ENCODE assay signal across 8 mouse cellular contexts in the genomic region with DNA sequence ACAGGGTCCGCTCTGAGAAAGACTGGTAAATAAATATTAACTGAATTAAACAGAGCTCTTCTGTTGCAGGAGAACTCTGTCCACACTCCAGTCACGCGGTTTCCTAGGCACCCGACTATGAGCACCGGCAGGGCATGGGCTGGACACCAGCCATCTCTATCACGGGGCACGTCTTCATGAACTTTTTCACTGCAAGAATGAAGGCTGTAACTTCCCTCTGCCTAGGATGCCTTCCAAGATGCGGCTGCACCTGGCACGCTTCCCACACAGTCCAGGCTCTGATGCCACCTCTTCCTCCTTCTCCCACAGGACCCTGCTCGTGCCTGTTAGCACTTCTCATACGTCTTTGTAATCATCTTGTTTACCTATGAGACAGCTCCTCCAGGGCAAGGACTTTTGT. TPM values are rescaled to one million over a fixed set of nuclear protein-coding genes. Genes with fewer than 3 reads are reported as not detected.
DNase-seq lines count a peak whose midpoint lies in the region; ATAC-seq and TF ChIP-seq lines count a peak whose summit lies in the region.

No protein-coding gene starts in this region.

- no peak overlapping the region for H3K4me3 ChIP-seq in lung, embryonic 15.5 days
- H3K4me3 ChIP-seq in stomach, postnatal 0 days (ENCODE audit: low read depth, low read length), result no peak overlapping the region

- no peak for TF ChIP-seq EP300 in stomach, postnatal 0 days (optimal IDR thresholded peaks at IDR 0.05)

- no peak overlapping the region for H3K9ac ChIP-seq in lung, embryonic 15.5 days
- H3K9ac ChIP-seq in stomach, postnatal 0 days (ENCODE audit: low read length), result no peak overlapping the region

- no peak for TF ChIP-seq CTCF in stomach, postnatal 0 days (IDR thresholded peaks at IDR 0.05; ENCODE audit: low read depth)

- peak; percentile 54 to 83 for DNase-seq in adrenal gland, adult (ENCODE audit: inconsistent age in 2 of 2, low spot score in 1 of 2)
- DNase-seq in adrenal gland, postnatal 4 days (ENCODE audit: low spot score in 2 of 2), result no peak
- peak; percentile 55 to 59 for DNase-seq in right cerebral cortex, postnatal 10 days (ENCODE audit: low spot score in 2 of 2)
- no peak for DNase-seq in right cerebral cortex, postnatal 36 days (ENCODE audit: low spot score in 2 of 2)
- peak; percentile 72 for DNase-seq in heart, postnatal 4 days
- peak; percentile 53 for DNase-seq in stomach, postnatal 0 days (ENCODE audit: low spot score)

- peak overlapping the region; percentile 55 for H3K27ac ChIP-seq in lung, embryonic 15.5 days
- H3K27ac ChIP-seq in stomach, postnatal 0 days (replicated peaks), result peak overlapping the region; percentile 80

- WGBS in lung, embryonic 15.5 days, result 20% methylated on average over 11 of the region's 11 CpGs
- WGBS in stomach, postnatal 0 days, result 21% methylated on average over 11 of the region's 11 CpGs

- ATAC-seq in lung, embryonic 15.5 days (ENCODE audit: borderline replicate concordance, extremely low read depth, low FRiP score, low TSS enrichment), result peak; percentile 41; the same call in 1 of the 2 replicates
- ATAC-seq in stomach, postnatal 0 days (ENCODE audit: low FRiP score, low TSS enrichment), result peak; percentile 40; the same call in 1 of the 2 replicates
- ATAC-seq in erythroblast, adult 5-6 weeks (replicated peaks; ENCODE audit: low FRiP score, poor library complexity, severe bottlenecking), result no peak

- H3K36me3 ChIP-seq in lung, embryonic 15.5 days, result 0 out of 2 replicates have a peak, but pooled peaks cover 3% of the 10 kb centered on the region
- H3K36me3 ChIP-seq in stomach, postnatal 0 days (ENCODE audit: control insufficient read depth, insufficient read depth, low read length), result no peaks in the 10 kb centered on the region

- H3K4me1 ChIP-seq in lung, embryonic 15.5 days, result peaks cover 51% of the 10 kb centered on the region
- H3K4me1 ChIP-seq in stomach, postnatal 0 days (replicated peaks; ENCODE audit: control insufficient read depth, insufficient read depth), result peaks cover 15% of the 10 kb centered on the region

- no peaks in the 10 kb centered on the region for H3K9me3 ChIP-seq in lung, embryonic 15.5 days
- no peaks in the 10 kb centered on the region for H3K9me3 ChIP-seq in stomach, postnatal 0 days (ENCODE audit: control insufficient read depth, low read length)

- no peaks in the 10 kb centered on the region for H3K27me3 ChIP-seq in lung, embryonic 15.5 days
- H3K27me3 ChIP-seq in stomach, postnatal 0 days (ENCODE audit: control insufficient read depth, insufficient read depth, low read length), result no peaks in the 10 kb centered on the region

- peak overlapping the region; percentile 35 for H3K4me2 ChIP-seq in lung, embryonic 15.5 days
- peak overlapping the region; percentile 11; the same call in 1 of the 2 replicates for H3K4me2 ChIP-seq in stomach, postnatal 0 days (replicated peaks; ENCODE audit: low read depth)

RNA-seq across cellular contexts. Expression of gene Sorbs1, which starts 26.0 kb away (rescaled TPM):
- total RNA-seq in adrenal gland, postnatal 4 days (2021), result 10 to 100 TPM; 59.6 to 69.4 TPM
- total RNA-seq in heart, postnatal 4 days (2021), result 100 to 1,000 TPM; 234 to 256 TPM
- polyA plus RNA-seq in lung, embryonic 15.5 days (2015; fragmentation: Nextera tagmentation; extraction: Ambion mirVana), result 44.8 and 45.6 TPM in 2 replicates
- 107 and 111 TPM in 2 replicates for polyA plus RNA-seq in stomach, postnatal 0 days (2015; fragmentation: Nextera tagmentation; extraction: Ambion mirVana)
- 28.8 and 41.5 TPM in 2 replicates for total RNA-seq in erythroblast, adult 5-6 weeks (2015; ENCODE audit: low replicate concordance)
- 45.9 and 46.2 TPM in 2 replicates for total RNA-seq in erythroblast, adult 5-6 weeks (2017; ENCODE audit: low replicate concordance)

Comparison
In these comparisons a context has a peak if more than half of its experiments do, and no peak if none do; other contexts are left out.
1. DNase-seq: peak in adrenal gland, adult (2 of 2), right cerebral cortex, postnatal 10 days (2 of 2), heart, postnatal 4 days (single experiment) and stomach, postnatal 0 days (single experiment); none in adrenal gland, postnatal 4 days (0 of 2) and right cerebral cortex, postnatal 36 days (0 of 2).